ENCODE assay signal across 18 mouse cellular contexts in the genomic region with DNA sequence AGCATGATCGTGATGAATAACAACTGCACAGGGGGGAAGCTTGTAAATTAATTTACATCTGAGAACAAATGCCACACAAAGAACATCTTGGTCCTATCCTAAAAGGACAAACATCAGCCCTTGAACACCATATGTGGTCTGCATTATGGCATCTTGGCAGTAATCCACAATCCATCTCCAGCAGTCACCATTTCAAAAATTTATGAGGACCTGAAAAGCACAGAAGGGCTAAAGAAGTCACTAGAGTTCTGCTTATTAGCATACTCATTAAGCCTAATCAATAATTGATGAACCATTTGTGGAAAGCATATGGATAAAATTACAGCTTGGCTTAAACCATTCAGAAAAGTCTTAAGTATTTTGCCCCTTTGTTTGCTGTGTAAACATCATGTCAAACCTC.
A peak's percentile ranks its signal among the peaks of the same experiment; 100 is the strongest.
DNase-seq lines count a peak whose midpoint lies in the region; ATAC-seq lines count a peak whose summit lies in the region.
"Had no signal": no experiment of that assay in that cellular context is flagged by ENCODE, and none has a peak within 500 bp of the region (broad histone marks: within the 10 kb centered on the region; RNA-seq: fewer than 3 reads in every experiment).

No protein-coding gene starts in this region.

- H3K27me3 ChIP-seq in midbrain, embryonic 12.5 days, result no peaks in the 10 kb centered on the region
- H3K27me3 ChIP-seq in midbrain, embryonic 16.5 days (ENCODE audit: control insufficient read depth, insufficient read depth, low read depth, low read length), result no peaks in the 10 kb centered on the region
- H3K27me3 ChIP-seq in hindbrain, embryonic 13.5 days, result no peaks in the 10 kb centered on the region
- H3K27me3 ChIP-seq in neural tube, embryonic 13.5 days, result no peaks in the 10 kb centered on the region
- H3K27me3 ChIP-seq: embryonic facial prominence, embryonic 12.5 days; intestine, embryonic 15.5 days; liver, embryonic 15.5 days; stomach, embryonic 15.5 days had no signal

- no peaks in the 10 kb centered on the region for H3K36me3 ChIP-seq in midbrain, embryonic 12.5 days
- no peaks in the 10 kb centered on the region for H3K36me3 ChIP-seq in midbrain, embryonic 16.5 days (ENCODE audit: control insufficient read depth, insufficient read depth, low read length)
- H3K36me3 ChIP-seq in hindbrain, embryonic 13.5 days, result no peaks in the 10 kb centered on the region
- no peaks in the 10 kb centered on the region for H3K36me3 ChIP-seq in neural tube, embryonic 13.5 days
- H3K36me3 ChIP-seq: embryonic facial prominence, embryonic 12.5 days; G1E; intestine, embryonic 15.5 days; liver, embryonic 15.5 days; stomach, embryonic 15.5 days had no signal

- H3K9ac ChIP-seq in midbrain, embryonic 12.5 days (replicated peaks), result no peak overlapping the region
- H3K9ac ChIP-seq in midbrain, embryonic 16.5 days (ENCODE audit: low read depth, low read length), result no peak overlapping the region
- no peak overlapping the region for H3K9ac ChIP-seq in hindbrain, embryonic 13.5 days
- no peak overlapping the region for H3K9ac ChIP-seq in neural tube, embryonic 13.5 days
- H3K9ac ChIP-seq: embryonic facial prominence, embryonic 12.5 days; intestine, embryonic 15.5 days; liver, embryonic 15.5 days; stomach, embryonic 15.5 days had no signal

- H3K27ac ChIP-seq in midbrain, embryonic 12.5 days (replicated peaks), result no peak overlapping the region
- no peak overlapping the region for H3K27ac ChIP-seq in midbrain, embryonic 16.5 days (ENCODE audit: low read length)
- H3K27ac ChIP-seq in hindbrain, embryonic 13.5 days, result no peak overlapping the region
- H3K27ac ChIP-seq in neural tube, embryonic 13.5 days (replicated peaks), result no peak overlapping the region
- H3K27ac ChIP-seq: embryonic facial prominence, embryonic 12.5 days; intestine, embryonic 15.5 days; liver, embryonic 15.5 days; stomach, embryonic 15.5 days had no signal

- peak; percentile 38; the same call in 1 of the 2 replicates for ATAC-seq in midbrain, embryonic 12.5 days (ENCODE audit: low FRiP score, low read depth)
- no peak for ATAC-seq in midbrain, embryonic 16.5 days
- peak; percentile 72 for ATAC-seq in hindbrain, embryonic 13.5 days (ENCODE audit: low FRiP score)
- peak; percentile 79 for ATAC-seq in neural tube, embryonic 13.5 days (ENCODE audit: low read depth)
- ATAC-seq: CD4-positive, CD25-positive, alpha-beta regulatory T cell, adult 4 months; intestine, embryonic 15.5 days had no signal

- no peak overlapping the region for H3K4me2 ChIP-seq in midbrain, embryonic 12.5 days (replicated peaks)
- no peak overlapping the region for H3K4me2 ChIP-seq in midbrain, embryonic 16.5 days (ENCODE audit: low read length)
- H3K4me2 ChIP-seq in hindbrain, embryonic 13.5 days, result no peak overlapping the region
- H3K4me2 ChIP-seq in neural tube, embryonic 13.5 days, result no peak overlapping the region
- H3K4me2 ChIP-seq: embryonic facial prominence, embryonic 12.5 days; heart, embryonic 11.5 days; intestine, embryonic 15.5 days; liver, embryonic 15.5 days; stomach, embryonic 15.5 days had no signal

- no peak overlapping the region for H3K4me3 ChIP-seq in midbrain, embryonic 12.5 days
- H3K4me3 ChIP-seq in midbrain, embryonic 16.5 days (ENCODE audit: low read depth, low read length), result no peak overlapping the region
- H3K4me3 ChIP-seq in hindbrain, embryonic 13.5 days, result no peak overlapping the region
- no peak overlapping the region for H3K4me3 ChIP-seq in neural tube, embryonic 13.5 days
- H3K4me3 ChIP-seq: embryonic facial prominence, embryonic 12.5 days; intestine, embryonic 15.5 days; liver, embryonic 15.5 days; stomach, embryonic 15.5 days had no signal

- 44% methylated on average over 1 of the region's 1 CpGs for WGBS in midbrain, embryonic 12.5 days
- 44% methylated on average over 1 of the region's 1 CpGs for WGBS in midbrain, embryonic 16.5 days
- 32% methylated on average over 1 of the region's 1 CpGs for whole genome bisulfite sequencing in hindbrain, embryonic 13.5 days
- 23% methylated on average over 1 of the region's 1 CpGs for WGBS in neural tube, embryonic 13.5 days

- peak; percentile 43 to 45 for DNase-seq in cerebellum, postnatal 10 days
- DNase-seq in cerebellum, adult 8-10 months, result no peak
- no peak for DNase-seq in right cerebral cortex, postnatal 4 days
- no peak for DNase-seq in testis, postnatal 14 days (ENCODE audit: low spot score)
- DNase-seq: cerebellum, adult 18-20 months; heart, postnatal 14 days; lung, postnatal 14 days had no signal

- no peaks in the 10 kb centered on the region for H3K9me3 ChIP-seq in midbrain, embryonic 12.5 days
- H3K9me3 ChIP-seq in midbrain, embryonic 16.5 days (replicated peaks; ENCODE audit: control insufficient read depth, low read length, poor library complexity, severe bottlenecking), result no peaks in the 10 kb centered on the region
- no peaks in the 10 kb centered on the region for H3K9me3 ChIP-seq in hindbrain, embryonic 13.5 days
- no peaks in the 10 kb centered on the region for H3K9me3 ChIP-seq in neural tube, embryonic 13.5 days
- H3K9me3 ChIP-seq: embryonic facial prominence, embryonic 12.5 days; G1E; intestine, embryonic 15.5 days; liver, embryonic 15.5 days; stomach, embryonic 15.5 days had no signal

- H3K4me1 ChIP-seq in midbrain, embryonic 12.5 days, result no peaks in the 10 kb centered on the region
- no peaks in the 10 kb centered on the region for H3K4me1 ChIP-seq in midbrain, embryonic 16.5 days (ENCODE audit: control insufficient read depth, insufficient read depth, low read length)
- H3K4me1 ChIP-seq in hindbrain, embryonic 13.5 days (replicated peaks), result no peaks in the 10 kb centered on the region
- peaks cover 11% of the 10 kb centered on the region; the same call in 1 of the 2 replicates for H3K4me1 ChIP-seq in neural tube, embryonic 13.5 days (replicated peaks)
- H3K4me1 ChIP-seq: embryonic facial prominence, embryonic 12.5 days; intestine, embryonic 15.5 days; liver, embryonic 15.5 days; stomach, embryonic 15.5 days had no signal

Comparison
In these comparisons a context has a peak if more than half of its experiments do, and no peak if none do; other contexts are left out.
1. DNase-seq: peak in cerebellum, postnatal 10 days (2 of 2); none in cerebellum, adult 8-10 months (single experiment), right cerebral cortex, postnatal 4 days (single experiment) and testis, postnatal 14 days (single experiment).